Mouse (Mus musculus): Measurements from ENCODE around the gene Rbms2.

The Rbms2 gene

DNA sequence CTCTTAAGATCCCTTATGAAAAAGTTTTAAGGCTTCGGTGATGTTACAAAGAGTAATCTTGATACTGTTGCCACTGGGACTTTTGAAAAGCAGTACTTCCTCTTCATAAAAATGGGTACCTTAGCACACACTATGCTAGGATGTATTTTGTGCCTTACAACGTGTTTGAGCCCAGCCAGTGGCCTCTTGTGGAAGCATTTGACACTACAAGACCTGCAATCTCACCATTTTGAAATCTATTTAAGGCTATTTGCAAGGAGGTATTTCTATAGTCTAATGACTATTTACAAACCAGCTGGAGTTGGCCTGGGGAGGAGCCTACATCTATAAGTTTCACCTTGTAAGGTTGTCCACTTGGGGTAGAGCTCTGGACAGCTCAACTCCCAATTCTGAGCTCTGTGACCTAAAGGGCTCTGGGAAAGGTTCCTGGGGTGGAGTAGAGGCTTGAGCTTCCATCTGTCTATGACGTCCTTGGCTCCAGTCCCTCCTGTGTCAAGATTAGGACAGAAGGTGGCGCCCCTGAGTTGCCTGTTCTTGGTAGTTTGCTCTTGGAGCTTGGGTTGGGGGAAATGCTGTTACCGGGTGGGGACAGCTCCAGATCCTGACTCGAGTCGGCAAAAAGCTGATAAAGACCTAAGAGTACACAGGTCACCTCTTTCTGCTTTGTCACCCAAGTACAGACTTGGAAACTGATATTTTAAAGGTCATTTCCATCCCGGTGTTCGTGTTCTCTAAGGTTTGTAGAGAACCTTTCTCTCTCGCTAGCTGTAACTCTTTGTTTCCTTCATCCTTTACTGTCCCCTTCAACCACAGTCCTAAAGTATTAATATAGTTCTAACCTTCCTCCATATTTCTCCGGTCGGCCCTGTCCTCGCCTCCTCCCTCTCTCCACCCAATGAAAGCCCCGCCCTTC is 89.2 kb downstream of the Rbms2 start:
- peak; percentile 90 to 91 for DNase-seq

GRCm38 (mm10) chr10:128089842-128090241 is 90.3 kb downstream of the Rbms2 start:
- no peak for DNase-seq

GRCm38 (mm10) chr10:128088181-128088580 is 91.9 kb downstream of the Rbms2 start:
- DNase-seq, result no peak

GRCm38 (mm10) chr10:128087216-128087615 is 92.9 kb downstream of the Rbms2 start:
- DNase-seq, result peak; percentile 53 to 55

DNA sequence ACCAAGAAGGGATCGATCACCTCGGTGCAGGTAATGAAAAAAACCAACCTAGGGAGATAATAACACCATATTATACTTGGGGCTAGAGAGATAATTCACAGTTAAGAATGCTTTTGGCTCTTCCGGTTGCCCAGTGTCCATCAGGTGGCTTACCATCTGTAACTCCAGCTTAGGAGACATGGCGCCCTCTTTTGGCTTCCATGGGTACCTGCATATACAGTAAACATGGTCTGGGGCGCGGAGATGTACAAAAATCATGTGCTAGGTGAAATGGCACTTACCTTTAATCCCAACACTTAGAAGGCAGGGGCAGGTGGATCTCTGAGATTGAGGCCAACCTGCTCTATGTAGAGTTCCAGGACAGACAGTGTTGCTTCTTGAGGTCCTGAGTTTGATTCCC is 93.7 kb downstream of the Rbms2 start:
- peak; percentile 32 to 43 for DNase-seq

DNA sequence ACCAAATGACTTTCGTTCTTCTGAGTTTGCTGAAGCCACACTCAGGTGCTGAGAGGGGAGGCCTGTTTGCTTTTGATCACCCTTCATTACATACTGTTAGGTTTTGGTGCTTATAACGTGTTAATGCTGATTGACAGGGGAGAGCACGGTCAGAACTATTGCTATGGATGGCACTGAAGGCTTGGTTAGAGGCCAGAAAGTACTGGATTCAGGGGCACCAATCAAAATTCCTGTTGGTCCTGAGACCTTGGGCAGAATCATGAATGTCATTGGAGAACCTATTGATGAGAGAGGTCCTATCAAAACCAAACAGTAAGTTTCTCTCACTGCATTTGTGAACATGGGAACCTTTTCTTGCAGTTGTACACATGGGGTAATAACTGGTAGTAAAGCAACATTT is 95.9 kb downstream of the Rbms2 start:
- no peak for DNase-seq

- DNase-seq, result peak; percentile 43 to 61
These were observed 96.4 kb downstream of the Rbms2 start for GRCm38 (mm10) chr10:128083688-128084087.

DNA sequence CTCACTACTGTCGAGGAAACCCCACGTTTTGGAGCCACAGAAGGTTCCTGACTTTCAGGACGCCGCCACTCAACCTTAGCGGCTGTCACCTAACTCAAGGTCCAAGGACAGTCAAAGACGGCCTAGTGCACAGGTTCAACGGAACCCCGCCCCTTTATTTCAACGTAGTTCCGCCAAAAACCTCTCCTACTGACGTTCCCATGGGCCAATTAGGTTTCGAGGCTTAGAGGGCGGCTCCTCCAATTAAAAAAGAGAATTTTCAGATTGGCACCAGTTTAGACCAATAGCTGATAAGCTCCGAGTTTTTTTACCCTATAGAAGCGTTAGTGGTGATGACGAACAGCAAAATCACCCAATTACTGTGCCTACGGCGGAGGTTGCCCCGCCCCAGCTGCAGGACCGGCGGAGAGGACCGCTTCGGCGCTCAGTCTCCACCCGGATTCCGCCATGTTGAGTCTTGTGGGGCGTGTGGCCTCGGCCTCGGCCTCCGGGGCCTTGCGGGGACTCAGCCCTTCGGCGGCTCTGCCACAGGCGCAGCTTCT is 97.1 kb downstream of the Rbms2 start, which contains the start of gene Atp5b:
Atp5b (plus strand) TSS at position 394 of the 542 bp plus-strand sequence.
- peak; percentile 97 to 98 for DNase-seq

DNA sequence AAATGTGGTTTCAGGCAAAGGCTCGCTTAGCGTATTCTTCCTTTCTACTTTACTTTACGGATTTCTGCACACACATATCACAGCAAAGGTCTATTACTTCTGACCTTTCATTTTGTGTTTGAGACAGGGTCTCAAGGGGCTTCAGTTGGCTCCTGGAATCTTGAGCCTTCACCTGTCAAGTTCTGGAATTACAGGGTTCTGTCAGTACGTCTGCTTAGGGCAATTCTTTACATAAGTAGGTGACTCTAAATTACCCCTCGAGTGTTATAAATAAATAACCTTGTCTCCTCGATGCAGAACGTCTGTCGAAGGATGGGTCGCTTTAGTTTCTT is 97.7 kb downstream of the Rbms2 start:
- DNase-seq, result no peak

DNA sequence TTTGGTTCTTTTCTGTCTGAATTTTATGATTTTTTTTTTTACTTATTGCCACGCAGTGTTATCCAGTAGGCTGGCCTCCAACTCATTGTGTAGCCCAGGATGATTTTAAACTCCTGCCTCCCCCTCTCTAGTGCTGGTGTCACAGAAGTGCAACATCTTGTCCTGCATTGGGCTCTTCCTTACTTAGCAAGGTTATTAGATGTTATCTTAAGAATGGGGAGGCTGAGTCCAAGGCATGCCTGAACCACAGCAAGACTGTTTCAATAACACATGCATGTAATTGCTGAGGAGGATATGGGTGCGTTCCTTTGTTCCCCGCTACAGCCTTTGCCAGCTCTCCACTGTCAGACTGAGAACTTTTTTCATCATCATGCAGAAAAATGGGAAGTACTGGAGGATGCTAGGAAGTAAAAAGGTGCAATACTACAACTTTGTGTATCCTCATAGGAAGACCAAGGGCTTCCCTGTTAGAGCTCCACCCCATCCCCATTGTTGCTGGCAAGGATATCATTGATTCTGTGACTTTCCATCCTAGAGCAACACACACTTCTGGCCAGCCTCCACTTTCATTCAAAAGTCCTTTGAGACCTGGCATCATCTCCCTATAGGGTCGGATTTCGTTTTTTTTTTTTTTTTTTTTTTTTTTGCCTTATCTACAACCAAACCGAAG is 98.2 kb downstream of the Rbms2 start:
- peak; percentile 33 to 35 for DNase-seq

Measured in cerebellum, adult 18-20 months (tissue).